Mouse (Mus musculus) heart, postnatal 36 days (tissue): ENCODE measurements around the gene Snapc5. TPM values are rescaled to one million over a fixed set of nuclear protein-coding genes. Genes with fewer than 3 reads are reported as not detected.
"Not testable (repeated sequence)": the region's sequence is repeated elsewhere in the genome, so short reads cannot be mapped to it uniquely, and the experiment has no call there.

Experiments
- DNase-seq, 2 experiments: peaks; one replicate each; pipeline ENCODE4 v3.0.0; 2021 to 2022
- intact Hi-C: fragments of 180-260 bp; cut with DNase I; formaldehyde crosslinking; loops from one replicate; pipeline ENCODE4 v1.15.1; 2025
- total RNA-seq, 2 experiments: library from RNA; stranded (reverse); gene quantifications; 2 replicates each; pipeline ENCODE4 v1.2.3; 2021

Gene Snapc5
- 10 to 100 TPM; 21.8 to 22.6 TPM for total RNA-seq

DNA sequence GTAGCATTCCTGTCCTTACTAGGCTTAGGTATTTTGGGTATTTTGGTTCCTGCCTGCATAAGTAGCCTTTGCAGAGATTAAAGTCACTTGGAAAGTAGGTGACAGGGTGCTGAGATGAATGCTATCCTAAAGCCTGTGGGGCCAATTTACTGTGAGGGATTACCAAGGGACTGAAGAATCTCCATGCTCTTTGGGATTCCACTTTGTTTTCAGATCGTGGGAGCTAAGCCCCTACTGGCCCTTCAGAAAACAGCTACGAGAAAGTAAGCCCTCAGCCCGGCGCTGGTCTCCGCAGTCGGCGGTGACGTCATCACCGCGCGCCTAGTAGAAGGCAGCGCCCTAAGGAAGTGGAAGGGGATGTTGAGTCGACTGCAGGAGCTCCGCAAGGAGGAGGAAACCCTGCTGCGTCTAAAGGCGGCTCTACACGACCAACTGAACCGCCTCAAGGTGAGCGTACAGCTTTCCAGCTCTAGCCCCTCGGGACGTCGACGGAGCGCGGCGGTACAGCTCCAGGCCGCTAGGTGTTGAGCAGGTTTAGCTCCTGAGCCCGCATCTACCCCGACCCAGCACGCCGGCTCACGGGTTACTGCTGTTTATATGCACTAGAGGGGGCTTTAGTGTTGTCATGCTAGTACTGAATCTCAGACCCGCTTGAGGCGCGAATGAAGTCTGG is at the start of gene Snapc5:
Gene Snapc5 (plus strand): TSS at position 301 of the 673 bp plus-strand sequence.
- DNase-seq: peak; percentile 88 to 91
- intact Hi-C loops: loop anchor here (1.0 to 5.0 kb wide), 2 partner anchors 74 to 93 kb away; partner anchors contain the start of gene Map2k1

DNA sequence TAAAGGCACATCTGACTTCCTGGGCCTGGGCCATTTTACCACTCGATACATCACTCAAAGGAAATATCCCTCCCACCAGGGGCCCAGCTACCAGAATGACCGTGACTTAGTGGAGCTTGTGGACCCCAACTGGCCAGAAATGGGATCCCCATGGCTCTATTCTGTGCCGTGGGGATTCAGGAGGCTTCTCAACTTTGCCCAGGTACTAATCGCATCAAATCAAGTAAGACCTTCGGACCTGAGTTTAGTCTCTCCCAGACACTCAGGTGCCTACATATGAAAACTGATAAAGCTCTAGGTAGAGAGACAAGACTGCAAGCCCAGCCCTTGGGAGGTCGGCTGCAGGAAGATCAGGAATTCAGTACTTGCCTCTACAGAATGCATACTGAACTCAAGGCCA is 47.5 kb upstream of the Snapc5 start:
- intact Hi-C loops: no loop called here
- DNase-seq: no peak

DNA sequence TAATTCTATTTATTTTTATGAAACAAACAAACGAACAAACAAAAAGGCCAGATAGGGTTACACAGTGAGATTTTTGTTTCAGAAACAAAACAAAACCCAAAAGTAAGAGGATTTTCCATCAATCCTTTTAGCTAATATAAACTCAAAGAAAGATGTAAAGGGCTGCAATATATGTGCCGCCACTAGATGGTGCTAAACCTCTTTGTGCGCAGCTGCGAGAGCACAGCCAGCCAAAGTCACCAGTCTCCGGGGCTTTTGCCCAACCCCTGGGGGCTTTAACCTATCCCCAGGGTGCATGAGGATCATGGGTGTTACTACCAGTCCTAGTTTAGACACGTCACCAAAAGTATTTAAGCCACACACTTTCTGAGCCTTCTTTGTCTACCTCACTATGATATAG is 40.2 kb upstream of the Snapc5 start:
- intact Hi-C loops: loop anchor here (2.0 to 5.0 kb wide), 2 partner anchors 113 to 134 kb away; partner anchors contain the start of gene Map2k1
- DNase-seq: peak; percentile 59 to 71

DNA sequence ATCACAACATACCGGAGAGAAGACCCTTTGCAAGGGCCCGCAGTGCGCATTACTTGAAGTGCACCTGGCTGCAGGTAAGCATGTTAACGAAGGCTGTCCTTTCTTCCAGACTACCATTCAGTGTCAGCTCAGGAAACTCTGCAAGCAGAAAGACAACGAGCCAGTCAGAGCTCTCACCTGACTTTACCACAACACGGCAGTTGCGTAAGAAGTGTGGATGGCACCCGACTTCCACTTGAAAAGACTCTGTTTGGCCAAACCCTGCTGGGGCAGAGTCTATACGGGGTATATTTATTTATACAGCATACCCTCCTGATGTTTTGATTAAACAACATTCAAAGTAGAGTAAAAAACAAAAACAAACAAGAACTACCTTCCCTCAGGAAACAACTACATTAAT is 39.2 kb upstream of the Snapc5 start:
- no peak for DNase-seq
- intact Hi-C loops: loop anchor here (2.0 to 5.0 kb wide), 2 partner anchors 112 to 133 kb away; partner anchors contain the start of gene Map2k1

DNA sequence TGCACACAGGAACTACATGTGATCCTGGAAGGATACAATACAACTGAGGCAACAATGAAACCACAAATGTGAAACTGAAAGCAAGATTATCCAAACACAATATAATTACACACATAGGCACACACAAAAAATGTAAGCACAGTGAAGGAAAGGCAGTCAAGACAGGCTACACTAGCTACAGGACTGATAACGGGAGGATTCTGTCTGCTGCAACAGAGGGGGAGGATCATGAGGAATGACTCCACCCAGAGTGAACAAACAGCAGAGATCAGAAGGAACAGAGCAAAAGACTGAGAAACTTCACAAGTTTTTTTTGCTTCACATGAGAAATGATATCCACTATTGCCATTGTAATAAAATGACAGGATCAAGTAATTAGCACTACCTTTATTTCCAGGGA is 22.4 kb upstream of the Snapc5 start:
- intact Hi-C loops: no loop called here
- DNase-seq: no peak

DNA sequence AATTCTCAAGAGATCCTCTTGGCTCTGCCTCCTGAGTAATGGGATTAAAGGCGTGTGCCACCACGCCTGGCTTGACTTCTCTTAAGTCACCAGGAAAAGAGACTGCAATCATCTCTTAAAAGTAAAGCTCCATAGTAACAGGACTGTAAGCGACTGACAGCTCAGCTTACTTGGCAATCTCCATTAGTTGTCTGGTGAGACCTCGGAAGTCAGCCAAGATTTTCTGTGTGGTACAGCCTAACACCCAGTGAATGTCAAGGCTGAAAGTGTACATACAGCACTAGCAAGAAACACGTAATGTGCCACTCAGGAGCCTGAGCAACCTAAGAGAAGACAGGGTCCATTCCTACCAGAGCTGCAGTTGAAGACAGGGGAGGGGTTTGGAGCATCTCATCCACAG is 18.6 kb upstream of the Snapc5 start:
- no peak for DNase-seq
- intact Hi-C loops: no loop called here

DNA sequence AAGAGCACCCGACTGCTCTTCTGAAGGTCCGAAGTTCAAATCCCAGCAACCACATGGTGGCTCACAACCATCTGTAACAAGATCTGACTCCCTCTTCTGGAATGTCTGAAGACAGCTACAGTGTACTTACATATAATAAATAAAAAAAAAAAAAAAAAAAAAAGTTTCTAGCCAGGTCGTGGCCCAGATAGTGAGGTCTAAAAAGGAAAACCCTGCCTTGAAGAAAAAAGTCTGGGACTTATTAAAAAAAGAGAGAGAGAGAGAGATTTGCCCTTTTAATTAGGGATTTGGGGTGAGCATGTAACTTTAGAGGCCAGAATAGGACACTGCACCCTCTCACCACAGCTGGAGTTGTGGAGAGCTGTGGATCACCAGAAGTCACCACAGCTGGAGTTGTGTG is 9.1 kb upstream of the Snapc5 start:
- intact Hi-C loops: not testable (repeated sequence)

DNA sequence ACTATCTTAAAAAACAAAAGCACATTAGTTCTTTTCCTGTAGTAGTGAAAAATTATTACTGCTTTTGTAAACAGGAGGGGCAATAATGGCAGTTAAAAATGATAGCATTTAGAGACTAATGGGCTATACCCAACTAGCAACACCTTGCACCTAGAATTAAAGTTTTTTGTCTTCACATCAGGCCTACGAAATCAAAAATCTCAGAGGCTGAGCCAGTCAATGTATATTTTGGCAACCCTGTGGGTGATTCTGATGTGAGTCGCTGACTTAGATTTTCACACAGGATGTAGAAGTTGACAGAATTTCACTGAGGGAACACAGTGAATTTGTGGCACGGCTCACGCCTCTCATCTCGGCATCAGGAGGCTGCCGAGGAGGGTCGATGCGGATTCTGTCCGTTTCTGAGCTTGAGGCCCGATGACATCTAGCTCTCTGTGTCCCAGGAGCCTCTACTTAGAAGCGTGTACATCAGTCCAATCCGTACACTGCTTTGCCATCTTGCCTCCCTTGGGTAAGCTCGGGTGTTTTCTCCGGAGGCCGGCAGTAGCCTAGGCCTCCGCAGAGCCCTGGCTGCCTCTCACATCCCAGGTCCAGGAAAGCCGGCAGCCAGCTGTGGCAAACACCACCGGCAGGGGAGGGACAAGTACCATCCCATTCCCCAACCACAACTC is 6.8 kb upstream of the Snapc5 start:
- intact Hi-C loops: no loop called here
- DNase-seq: no peak

More for the DNA sequence above, 9.1 kb upstream of the Snapc5 start:
- not testable (repeated sequence) for DNase-seq

DNA sequence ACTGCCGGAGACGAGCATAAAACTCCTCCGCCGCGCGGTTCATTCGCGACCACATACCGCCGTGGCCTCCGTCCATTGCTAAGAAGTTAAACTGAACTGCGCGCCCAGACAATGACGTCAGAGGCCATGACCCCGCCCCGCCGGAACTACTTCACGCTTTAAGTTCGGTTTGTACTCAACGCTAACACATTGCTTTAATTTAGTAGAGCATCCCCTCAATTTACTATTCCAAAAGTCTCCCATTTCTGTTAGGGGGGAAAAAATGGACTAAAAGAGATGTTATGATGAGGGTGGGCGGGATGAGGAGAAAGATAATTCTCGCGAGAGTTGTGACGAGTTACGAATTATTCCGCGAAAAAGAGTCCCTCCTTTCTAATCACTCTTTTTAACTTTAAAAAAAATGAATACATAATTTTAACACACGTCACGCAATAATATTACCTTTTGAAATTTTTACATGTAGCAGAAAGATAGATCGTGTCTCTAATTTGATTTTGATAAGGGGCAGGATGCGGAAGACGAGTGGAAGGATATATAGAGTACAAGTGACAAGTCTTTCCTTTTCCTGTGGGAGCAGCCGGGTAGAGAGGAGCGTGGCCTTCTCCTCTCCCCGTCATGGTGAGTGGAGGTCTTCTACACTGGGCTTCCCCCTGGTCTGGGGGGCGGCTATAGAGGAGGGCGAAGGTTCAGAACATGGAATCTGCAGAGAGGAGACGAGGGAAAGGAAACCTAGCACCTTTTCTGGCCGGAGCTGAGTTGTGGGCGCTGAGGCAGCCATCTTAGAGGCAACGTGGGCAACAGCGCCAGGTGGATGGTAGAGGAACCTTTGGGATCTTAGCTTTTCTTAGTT is 6.0 kb upstream of the Snapc5 start, which contains the start of the genes Zwilch and Rpl4:
Gene Zwilch (minus strand): TSS at position 289 of the 850 bp plus-strand sequence.
Gene Rpl4 (plus strand): TSS at position 560 of the 850 bp plus-strand sequence.
- peak; percentile 84 to 87 for DNase-seq
- intact Hi-C loops: no loop called here

DNA sequence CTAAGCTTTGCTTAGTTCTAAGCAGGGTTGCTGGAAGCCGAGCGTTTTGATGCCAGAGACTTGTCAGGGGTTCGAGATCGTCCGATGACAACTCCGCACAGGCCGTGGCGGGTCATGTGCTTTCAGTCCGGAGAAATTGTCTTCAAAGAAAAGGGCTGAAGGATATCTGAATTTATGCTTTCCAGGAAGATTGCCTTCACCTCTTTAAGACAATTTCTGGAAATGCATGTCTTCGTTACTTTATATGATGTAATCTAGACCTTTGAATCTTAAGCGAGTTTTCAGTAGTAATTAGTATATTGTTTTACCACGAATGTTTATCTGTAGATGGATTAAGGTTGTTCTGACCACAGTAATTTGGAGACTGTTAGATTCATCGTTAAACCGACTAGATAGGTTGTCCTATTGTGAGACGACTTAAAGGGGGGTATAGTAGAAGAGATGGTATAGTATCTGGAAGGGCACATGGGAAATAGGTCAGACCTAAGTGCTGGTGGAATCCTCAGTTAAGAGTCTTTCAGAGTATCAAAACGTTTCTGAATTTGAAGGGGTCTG is 5.3 kb upstream of the Snapc5 start:
- intact Hi-C loops: no loop called here

DNA sequence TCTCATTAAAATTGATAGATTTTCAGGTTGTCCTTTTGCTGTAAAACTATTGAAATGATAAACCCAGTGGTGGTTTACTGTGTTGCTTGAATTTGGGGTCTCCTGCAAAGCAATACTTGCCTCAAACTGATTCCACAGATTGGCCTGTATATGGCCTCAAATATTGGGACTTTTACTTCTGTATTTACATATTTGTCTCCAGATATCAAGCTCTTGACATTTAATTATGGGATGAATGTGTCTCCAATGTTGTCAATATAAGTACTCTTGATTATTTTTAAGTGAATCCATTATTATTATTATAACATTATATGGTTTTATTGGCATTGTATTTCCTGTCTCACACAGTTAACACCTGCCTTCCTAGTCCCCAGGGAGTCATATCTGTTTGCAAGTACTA is 4.7 kb upstream of the Snapc5 start:
- DNase-seq: no peak
- intact Hi-C loops: no loop called here

More for the DNA sequence above, 5.3 kb upstream of the Snapc5 start:
- no peak for DNase-seq

DNA sequence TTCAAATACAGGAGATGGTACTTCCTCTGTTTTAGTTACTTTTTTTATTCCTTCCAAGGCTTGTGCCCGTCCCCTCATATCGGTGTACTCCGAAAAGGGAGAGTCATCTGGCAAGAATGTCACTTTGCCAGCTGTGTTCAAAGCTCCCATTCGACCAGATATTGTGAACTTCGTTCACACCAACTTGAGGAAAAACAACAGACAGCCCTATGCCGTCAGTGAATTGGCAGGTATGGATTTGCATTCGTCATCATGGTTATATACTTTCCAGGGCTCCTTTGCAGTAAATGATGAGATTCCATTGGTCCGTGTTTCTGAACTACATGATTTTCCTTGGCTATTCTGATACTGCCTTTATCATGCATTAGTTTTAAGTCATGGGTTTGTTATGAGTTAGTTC is 4.3 kb upstream of the Snapc5 start:
- intact Hi-C loops: loop anchor here (5.0 kb wide), 1 partner anchor 98 kb away; no protein-coding TSS in a partner anchor
- DNase-seq: no peak

DNA sequence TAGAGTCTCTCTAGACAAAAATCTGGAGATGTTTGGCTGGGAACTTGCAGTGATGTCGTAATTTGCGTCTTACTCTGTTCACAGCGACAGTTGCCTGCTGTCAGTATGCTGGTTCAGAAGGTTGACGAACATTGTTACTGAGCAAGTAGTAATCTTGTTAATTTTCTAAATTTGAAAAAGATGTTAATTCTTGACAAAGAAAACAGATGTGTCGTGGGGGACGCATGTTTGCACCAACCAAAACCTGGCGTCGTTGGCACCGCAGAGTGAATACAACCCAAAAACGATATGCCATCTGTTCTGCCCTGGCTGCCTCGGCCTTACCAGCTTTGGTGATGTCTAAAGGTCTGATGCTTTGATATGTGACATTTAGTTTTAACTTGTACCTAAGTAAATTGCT is 3.7 kb upstream of the Snapc5 start:
- DNase-seq: no peak
- intact Hi-C loops: loop anchor here (5.0 kb wide), 1 partner anchor 97 kb away; no protein-coding TSS in a partner anchor

DNA sequence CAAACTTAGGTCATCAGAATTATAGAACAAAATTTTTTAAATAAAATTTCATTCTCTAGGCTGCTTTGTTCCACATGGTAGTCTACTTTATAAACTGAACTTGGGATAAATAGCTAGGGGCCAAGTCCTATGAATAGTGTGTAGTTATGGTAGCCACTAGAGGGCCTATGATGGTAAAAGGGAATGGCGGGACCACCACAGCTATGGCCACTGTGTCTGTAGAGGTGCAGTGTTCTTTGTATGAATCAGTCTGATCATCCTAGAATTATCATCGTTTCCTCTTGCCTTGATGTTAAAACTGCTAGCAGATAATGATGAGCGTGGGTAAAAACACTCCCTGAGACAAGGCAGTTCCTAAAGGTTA is 482 bp upstream of the Snapc5 start:
- DNase-seq: no peak
- intact Hi-C loops: loop anchor here (5.0 kb wide), 1 partner anchor 94 kb away; no protein-coding TSS in a partner anchor

DNA sequence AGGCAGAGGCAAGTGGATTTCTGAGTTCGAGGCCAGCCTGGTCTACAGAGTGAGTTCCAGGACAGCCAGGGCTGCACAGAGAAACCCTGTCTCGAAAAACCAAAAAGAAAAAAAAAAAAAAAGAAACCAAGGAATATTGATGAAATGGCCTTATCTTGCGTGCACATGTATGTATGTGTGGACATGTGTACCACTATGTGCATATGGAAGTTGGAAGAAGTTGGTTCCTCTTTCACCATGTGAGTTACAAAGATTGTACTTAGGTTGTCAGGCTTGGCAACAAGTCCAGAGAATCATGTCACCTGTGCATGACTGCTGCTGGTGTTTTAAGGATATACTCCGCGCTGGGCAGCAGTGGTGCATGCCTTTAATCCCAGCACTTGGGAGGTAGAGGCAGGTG is 4.2 kb downstream of the Snapc5 start:
- intact Hi-C loops: not testable (repeated sequence)

DNA sequence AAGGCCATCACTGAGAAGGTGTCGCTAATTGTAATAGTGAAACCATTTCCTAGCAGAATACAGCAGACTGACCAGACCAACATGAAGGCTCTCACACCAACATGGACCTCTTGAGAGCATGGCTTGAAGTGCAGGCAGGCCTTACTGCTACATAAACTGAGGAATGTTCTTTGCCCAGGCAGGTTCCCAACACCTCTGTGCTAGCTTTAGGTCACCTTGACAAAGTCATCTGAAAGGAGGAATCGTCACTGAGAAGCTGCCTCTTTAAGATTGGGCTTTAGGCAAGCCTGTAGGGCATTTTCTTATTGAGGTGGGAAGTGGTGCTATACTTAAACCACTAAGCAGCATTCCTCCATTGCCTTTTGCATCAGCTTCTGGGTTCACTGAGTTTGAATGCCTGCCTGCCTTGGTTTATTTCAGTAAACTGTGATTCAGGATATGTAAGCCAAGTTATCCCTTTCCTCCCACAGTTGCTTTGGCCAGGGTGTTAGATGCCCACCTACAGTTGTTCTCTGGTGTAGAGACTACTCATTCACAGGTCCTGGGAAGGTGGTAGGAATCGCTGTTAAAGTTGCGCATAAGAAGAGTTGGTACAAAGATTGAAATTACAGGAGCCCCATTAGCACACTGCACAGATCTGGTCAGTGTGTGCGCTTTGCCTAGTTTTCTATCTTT is 5.2 kb downstream of the Snapc5 start:
- intact Hi-C loops: no loop called here

More for the DNA sequence above, 4.2 kb downstream of the Snapc5 start:
- DNase-seq: not testable (repeated sequence)

DNA sequence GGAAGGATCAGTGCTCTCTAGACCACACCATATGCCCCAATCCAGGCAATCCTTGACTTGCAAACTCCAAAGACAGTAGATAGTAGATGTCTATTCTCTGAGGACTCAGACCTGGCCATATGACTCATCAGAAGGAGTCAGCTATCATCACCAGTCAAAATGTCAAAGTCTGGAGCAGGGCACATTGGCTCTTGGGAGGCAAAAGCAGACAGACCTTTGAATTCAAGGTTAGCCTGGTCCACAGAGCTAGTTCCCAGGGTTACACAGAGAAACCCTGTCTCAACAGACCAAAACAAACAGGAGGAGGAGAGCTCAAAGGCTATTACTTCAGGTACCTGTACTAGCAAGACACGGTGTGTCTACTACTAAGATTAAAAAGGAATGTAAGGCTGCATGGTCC is 14.8 kb downstream of the Snapc5 start:
- no peak for DNase-seq
- intact Hi-C loops: no loop called here

More for the DNA sequence above, 5.2 kb downstream of the Snapc5 start:
- no peak for DNase-seq

DNA sequence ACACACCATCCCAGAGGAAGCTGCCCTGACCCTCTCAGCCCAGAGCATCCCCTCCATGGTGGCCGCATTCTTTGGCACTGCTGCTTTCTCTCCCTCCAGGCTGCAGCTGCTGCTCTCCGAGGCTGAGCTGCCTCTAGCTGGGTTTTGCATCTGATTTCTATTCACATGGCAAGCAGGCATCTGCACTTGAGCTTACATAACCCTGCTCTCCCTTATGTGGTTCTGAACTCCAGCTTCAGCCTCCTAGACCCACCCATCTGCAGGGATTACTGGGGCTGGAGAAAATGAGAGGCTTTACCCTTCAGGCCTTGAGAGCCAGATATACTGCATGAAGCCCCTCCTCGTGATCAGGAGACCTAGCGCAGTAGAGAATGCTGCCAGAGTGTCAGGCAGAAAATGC is 16.5 kb downstream of the Snapc5 start:
- DNase-seq: no peak
- intact Hi-C loops: no loop called here

DNA sequence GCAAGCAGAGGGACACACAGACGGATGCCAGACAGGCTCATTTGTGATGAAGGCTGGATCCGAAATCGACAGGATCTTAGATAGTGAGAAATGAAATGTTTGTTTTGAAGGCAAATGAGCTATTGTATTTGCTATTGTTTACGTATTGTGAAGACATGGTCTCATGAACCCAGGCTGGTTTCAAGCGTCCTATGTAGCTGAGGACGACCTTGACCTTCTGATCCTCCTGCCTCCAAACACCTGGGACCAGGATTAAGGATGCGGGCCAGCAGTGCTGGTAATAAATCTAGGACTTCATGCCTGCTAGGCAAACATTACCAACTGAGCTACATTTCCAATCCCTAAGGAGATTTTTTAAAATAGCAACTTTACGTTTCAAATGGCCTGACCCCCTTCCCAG is 18.4 kb downstream of the Snapc5 start:
- intact Hi-C loops: no loop called here
- DNase-seq: no peak
